Mouse (Mus musculus) retina, embryonic 14.5 days (tissue): ENCODE measurements around the gene Olfr314.
"Not testable (repeated sequence)": the region's sequence is repeated elsewhere in the genome, so short reads cannot be mapped to it uniquely, and the experiment has no call there.

Source experiments
- DNase-seq: peaks from one replicate; pipeline ENCODE4 v3.0.0-alpha.2; 2015; ENCODE audit warnings: low spot score

Gene Olfr314

GRCm38 (mm10) chr11:58832541-58832940 lies 49.8 kb downstream of the Olfr314 start:
- not testable (repeated sequence) for DNase-seq
